Mouse (Mus musculus) CD4-positive, CD25-positive, alpha-beta regulatory T cell, adult 2 months (primary cell): ENCODE measurements around the gene Cttn.

Experiments used
- DNase-seq: peaks from one replicate; pipeline ENCODE4 v3.0.0-alpha.2; 2012; ENCODE audit warnings: low read depth, low spot score

Cttn gene

DNA sequence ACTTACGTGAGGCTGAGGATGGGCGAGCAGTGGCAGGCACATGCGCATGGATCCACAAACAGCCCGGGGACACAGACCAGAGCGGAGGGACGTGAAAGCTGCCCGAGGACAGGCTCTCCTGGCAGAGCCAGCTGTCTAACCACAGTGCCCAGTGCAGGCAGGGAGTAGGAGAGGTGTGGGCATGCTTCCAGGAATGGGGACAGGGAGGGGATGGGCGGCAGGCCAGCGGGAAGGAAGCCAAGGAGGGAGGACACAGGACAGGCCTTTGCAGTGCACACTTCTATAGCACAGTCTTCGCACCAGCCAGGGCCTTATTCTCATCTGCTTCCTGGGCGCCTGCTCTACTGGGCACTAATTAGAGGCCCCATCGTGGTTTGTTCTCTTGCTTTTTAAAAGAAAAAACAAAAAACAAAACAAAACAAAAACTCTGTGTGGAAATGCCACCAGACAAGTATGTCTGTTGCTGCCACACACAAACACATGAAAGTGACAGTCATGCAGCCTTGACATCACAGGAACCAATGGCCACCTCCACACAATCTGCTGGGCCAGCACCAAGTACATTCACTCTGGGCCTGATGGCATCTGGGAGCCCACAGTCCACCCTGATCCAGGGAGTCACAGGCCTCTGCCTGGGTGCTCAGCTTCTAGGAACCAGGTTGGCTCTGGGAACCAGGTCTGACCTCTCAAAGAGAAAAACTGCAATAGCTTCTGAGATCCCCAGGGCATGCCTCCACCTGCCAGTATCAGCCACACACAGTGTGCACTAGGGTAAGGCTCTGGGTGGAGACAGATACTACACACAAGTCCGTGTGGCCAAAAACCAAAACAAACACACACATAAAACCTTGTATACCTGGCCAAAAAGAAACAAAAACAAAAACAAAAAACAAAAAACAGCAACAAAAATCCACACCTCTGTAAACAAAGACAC lies 20.9 kb downstream of the Cttn start:
- DNase-seq = no peak

- no peak for DNase-seq
Measured at GRCm38 (mm10) chr7:144448186-144448585, 22.6 kb downstream of the Cttn start.

DNA sequence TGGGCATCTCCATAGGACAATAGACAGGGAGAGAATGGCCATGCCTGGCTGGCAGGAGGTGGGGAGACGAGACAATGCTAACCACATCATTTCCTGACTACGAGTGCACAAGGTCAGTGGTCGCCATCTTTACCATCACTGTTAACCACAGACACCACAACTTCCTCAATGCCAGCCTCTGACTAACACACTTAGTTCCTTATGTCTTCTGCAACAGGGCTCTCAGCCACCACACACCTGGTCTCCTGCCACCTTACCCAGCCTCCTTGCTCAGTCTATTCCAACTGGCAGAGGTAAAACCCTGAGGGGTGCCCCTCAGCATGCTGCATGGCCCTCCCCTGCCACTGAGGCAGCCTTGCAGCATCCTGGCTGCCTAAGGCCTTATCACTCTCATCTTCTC lies 23.7 kb downstream of the Cttn start:
- peak; percentile 72 for DNase-seq

GRCm38 (mm10) chr7:144444788-144445187 lies 26.0 kb downstream of the Cttn start:
- DNase-seq = peak; percentile 84

DNA sequence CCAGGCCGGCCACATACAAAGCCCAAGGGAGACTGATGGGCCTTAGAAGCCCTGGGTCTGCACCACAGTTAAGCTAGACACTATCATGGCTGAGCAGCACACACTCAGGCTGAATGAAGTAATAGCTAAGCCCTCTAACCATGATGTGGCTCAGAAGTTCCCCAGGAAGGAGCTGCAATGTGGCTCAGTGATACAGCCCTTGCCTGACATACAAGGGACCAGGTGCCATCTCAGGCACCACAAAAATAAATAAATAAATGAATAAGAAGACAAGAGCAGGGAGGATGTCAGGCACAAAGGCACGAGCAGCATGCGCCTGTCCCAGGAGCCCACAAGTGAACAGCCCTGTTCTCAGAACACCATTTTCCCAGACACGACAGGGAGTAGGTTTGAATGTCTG lies 28.8 kb downstream of the Cttn start:
- DNase-seq = no peak

GRCm38 (mm10) chr7:144441466-144441865 lies 29.3 kb downstream of the Cttn start:
- DNase-seq = no peak

DNA sequence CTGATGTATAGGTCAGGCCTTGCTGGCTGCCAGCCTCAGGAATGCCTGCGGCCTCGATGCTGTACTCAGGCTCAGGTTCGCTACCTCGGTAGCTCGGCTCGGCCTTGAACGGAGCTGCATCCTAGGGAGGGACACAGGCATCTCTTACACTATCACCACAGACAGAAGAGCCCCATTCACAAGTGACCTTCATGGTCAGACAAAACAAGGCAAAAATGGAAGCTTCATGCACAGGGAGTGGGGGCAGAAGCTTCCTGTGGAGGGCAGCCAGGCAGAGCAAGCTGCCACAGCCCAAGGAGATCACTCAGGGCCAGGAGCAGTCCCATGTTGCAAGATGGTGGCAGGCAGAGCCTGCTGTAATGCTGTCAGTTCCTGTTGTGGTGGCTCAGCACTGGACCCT lies 32.0 kb downstream of the Cttn start:
- DNase-seq = no peak

- no peak for DNase-seq
Measured at GRCm38 (mm10) chr7:144432920-144433319, 37.9 kb downstream of the Cttn start.

GRCm38 (mm10) chr7:144427460-144427859 lies 43.3 kb downstream of the Cttn start:
- DNase-seq = peak; percentile 41

DNA sequence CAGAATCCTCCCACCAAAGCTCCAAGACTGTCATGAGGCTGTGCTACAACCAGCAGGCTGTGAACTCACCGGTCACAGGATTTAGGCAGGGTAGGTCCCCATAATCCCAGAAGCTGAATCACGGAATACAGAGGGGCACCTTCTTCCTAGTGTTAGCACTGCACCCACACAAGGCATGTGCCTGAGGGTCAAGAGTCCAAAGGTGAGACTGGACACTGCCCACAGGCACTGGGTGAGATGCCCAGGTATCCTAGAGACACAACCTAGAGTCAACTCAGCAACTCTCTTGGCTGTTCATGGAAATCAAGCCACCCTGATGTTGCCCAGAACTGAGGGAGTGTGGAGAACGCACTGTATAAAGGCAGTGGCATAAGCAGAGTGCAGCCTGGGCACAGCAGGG lies 44.2 kb downstream of the Cttn start:
- no peak for DNase-seq

GRCm38 (mm10) chr7:144425953-144426352 lies 44.9 kb downstream of the Cttn start:
- DNase-seq = peak; percentile 60

GRCm38 (mm10) chr7:144421478-144421877 lies 49.3 kb downstream of the Cttn start:
- DNase-seq = no peak

GRCm38 (mm10) chr7:144420552-144420951 lies 50.3 kb downstream of the Cttn start:
- no peak for DNase-seq

GRCm38 (mm10) chr7:144417644-144418343 lies 53.0 kb downstream of the Cttn start:
- peak; percentile 74 for DNase-seq

DNA sequence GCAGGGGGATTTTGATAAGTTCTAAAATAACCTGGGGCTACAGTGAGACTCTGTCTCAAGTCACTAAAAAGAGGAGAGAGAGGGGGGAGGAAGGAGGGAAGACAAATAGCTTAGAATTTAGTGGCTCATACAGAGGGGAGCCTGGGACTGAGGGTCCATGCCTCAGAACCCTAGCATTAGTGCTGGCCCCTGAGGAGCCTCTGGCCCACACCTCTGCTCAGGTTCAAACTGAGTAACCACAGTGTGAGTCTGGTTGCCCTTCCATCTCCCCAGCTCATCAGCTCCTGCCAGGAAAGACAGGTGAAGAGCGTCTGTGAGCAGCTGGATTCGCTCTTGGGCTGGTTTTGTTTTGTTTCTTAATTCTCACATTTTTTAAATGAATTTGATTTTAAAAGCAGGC lies 53.6 kb downstream of the Cttn start:
- no peak for DNase-seq

- DNase-seq = no peak
Measured at GRCm38 (mm10) chr7:144415795-144416194, 55.0 kb downstream of the Cttn start.

GRCm38 (mm10) chr7:144414632-144415031 lies 56.2 kb downstream of the Cttn start:
- no peak for DNase-seq

DNA sequence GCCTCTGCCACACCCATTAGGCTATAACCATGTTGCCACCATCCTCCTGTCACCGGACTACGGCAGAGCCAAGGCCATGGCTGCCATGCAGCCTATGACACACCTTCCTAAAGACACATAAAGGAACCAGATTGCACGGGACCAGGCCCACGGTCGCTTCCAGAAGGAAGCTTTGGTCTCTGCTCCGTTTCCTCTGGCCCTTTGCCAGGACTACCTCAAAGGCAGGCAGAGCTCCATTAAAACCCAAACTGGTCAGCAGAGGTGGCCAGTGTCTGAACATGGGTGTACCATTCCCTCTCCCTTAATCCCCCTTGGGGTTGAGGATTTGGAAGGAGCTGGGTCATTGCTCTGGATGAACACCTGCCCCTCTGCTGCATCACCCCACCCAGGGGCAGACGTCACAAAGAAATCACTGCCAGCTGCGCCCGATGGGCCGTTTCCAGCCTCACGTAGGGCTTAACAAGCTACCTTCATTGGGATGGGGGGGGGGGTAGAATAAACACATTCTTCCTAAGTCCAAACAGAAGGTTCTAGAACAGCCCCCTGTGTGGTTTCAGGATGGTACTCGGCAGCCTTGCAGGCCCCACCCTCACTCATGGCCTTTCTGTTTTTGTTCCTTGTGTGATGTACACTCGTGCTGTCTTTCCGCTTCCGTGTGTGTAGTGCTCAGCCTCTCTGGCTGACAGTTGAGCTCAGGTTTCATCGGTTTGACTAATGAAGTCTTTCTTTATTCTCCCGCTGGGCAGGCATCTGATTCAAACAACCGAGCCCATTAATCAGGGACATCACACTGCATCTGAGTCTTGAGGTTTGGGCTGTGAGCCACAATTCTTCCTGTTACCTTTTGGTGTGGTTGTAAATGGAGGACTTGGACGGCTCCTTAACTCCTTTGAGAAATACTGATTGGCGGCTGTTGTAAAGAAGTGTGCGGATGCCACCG lies 58.6 kb downstream of the Cttn start:
- no peak for DNase-seq

DNA sequence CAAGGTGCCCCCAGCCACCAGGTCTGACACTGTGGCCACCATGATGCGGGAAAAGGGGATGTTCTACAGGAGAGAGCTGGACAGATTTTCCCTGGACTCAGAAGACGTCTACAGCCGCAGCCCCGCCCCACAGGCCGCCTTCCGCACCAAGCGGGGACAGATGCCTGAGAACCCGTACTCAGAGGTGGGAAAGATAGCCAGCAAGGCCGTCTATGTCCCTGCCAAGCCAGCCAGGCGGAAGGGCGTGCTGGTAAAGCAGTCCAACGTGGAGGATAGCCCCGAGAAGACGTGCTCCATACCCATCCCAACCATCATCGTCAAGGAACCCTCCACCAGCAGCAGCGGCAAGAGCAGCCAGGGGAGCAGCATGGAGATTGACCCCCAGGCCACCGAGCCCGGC lies 61.1 kb downstream of the Cttn start:
- no peak for DNase-seq

DNA sequence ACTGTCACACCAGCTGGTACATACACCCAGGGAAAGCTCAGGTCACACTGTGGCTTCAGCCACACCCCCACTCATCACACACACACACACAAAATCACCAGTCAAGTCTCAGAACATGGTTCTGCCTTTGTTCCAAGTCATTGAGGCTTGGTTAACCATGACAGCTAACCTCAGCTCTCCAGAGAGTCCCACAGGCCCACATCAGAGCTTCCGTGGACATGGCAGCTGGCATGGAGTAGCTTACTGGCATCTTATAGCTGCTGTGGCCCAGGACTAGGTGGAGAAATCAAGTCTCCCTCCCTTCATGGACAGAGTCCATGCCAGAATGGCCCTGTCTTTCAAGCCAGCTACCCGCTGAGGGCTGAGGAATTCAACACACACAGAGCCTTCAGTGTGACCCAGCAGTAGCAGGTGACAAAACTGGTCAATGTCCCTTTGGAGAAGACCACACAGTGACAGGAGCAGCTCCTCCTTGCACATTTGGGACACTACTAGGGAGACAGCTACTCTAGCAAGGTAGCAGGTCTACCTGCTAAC lies 62.3 kb downstream of the Cttn start:
- no peak for DNase-seq

DNA sequence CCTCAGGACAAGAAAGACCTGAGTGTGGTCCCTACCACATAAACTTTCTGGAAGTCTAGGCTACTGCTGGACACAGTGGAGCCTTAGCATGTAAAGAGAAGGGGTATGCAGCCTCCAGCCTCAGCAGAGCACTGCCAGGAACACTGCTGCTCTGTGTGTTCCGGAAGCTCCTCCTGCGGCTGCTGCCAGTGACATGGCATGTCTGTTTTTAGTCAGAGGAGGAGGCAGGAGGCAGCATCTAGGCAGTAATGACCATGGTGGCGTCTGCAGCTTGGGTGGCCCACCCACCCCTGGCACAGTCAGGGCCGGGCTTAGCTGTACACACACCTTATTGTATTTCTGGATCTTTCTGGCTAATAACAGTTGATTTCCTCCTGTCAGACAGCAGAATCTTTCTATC lies 63.1 kb downstream of the Cttn start:
- DNase-seq = no peak

DNA sequence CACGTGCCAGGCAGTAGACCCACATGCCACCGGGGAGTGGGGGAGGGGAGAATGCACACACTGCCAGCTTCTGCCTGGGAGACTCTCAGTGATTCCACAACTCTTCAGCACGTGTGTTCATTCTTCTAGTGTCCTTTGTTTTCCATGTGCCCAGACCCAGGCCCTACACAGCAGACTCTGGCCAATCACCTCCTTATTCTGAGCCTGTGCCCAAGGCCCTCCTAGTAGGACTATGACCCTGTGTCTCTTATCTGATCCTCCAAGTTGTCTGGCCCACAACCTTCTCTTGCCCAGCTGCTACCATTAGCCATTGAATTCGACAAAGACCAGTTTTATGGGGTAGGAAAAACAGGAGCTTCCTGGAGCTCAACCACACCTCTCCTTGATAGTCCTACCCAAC lies 68.3 kb downstream of the Cttn start:
- DNase-seq = no peak
